Mouse (Mus musculus): ENCODE measurements around the gene Gm26602.

- TF ChIP-seq CTCF (IDR thresholded peaks at IDR 0.05; ENCODE audit: borderline replicate concordance, insufficient read depth, low read depth, low read length): no peak
- TF ChIP-seq POLR2A (IDR thresholded peaks at IDR 0.05; ENCODE audit: borderline replicate concordance, insufficient read depth, low read length): no peak
Measured at GRCm38 (mm10) chr10:79920056-79920890, 9.6 kb downstream of the Gm26602 start.

All from cerebellum, adult 2 months (tissue).